Mouse (Mus musculus) megakaryocyte, embryonic 14.5 days (primary cell): ENCODE results near the gene Fnbp1.

ENCODE experiments used
- FLI1 ChIP-seq: IDR thresholded peaks from 2 replicates; pipeline ENCODE4 v1.6.1; 2012; ENCODE audit warnings: low read length, inconsistent platforms, mixed read lengths
- GATA1 ChIP-seq: IDR thresholded peaks from 3 replicates; pipeline ENCODE4 v1.6.1; 2012; ENCODE audit warnings: mixed read lengths, low read length, inconsistent platforms, borderline replicate concordance

DNA sequence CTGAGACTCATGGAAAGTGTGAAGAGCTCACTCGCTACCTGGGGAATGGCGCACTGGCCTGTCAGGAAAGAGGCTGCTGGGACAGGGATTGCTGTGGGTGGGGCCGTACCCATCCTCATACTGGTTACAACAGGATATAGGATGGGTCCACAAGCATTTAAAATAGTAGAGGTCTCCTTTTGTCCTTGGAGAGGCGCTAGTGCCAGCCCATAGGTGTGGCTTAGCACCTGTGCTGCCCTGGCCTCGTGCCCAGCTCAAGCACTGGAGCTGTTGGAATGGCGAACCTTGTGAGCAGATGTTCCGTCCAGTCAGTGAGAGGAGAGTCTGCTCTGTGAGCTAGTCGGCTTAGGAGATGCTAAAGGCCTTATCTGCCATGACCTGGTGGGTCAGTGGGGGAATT, 122.8 kb downstream of the Fnbp1 start:
- no peak for TF ChIP-seq GATA1
- no peak for TF ChIP-seq FLI1
